Mouse (Mus musculus) heart, postnatal 0 days (tissue): ENCODE measurements around the gene Wdr18. TPM values are rescaled to one million over a fixed set of nuclear protein-coding genes. Genes with fewer than 3 reads are reported as not detected.
A peak's percentile ranks its signal among the peaks of the same experiment; 100 is the strongest.

Experiments
- ATAC-seq: fragments of 200-750 bp; cut with Nextera tagmentation; 2 replicates; pipeline ENCODE4 v1.8.0; 2017; ENCODE audit warnings: low read depth, moderate number of reproducible peaks, moderate library complexity; ENCODE audit not compliant: insufficient read depth
- DNase-seq: peaks from one replicate; pipeline ENCODE4 v3.0.0-alpha.2; 2016; ENCODE audit warnings: low spot score
- H3K27ac ChIP-seq: fragments of 300-500 bp; sonication (generic); 2 replicates; pipeline ENCODE4 v1.5.1; 2014; ENCODE audit warnings: low read depth, mild to moderate bottlenecking
- H3K27me3 ChIP-seq: fragments of 300-500 bp; sonication (generic); 2 replicates; pipeline ENCODE4 v1.6.1; 2014; ENCODE audit warnings: low read length, mixed read lengths; ENCODE audit not compliant: control insufficient read depth, insufficient read depth
- H3K36me3 ChIP-seq: fragments of 300-500 bp; sonication (generic); replicated peaks from 2 replicates; pipeline ENCODE4 v1.6.1; 2014; ENCODE audit warnings: low read length, mixed read lengths; ENCODE audit not compliant: control insufficient read depth, insufficient read depth
- H3K4me1 ChIP-seq: fragments of 300-500 bp; sonication (generic); 2 replicates; pipeline ENCODE4 v1.6.1; 2014; ENCODE audit warnings: antibody characterized with exemption; ENCODE audit not compliant: control insufficient read depth, insufficient read depth
- H3K4me2 ChIP-seq: fragments of 300-500 bp; sonication (generic); 2 replicates; pipeline ENCODE4 v1.6.1; 2014; ENCODE audit warnings: low read depth, mild to moderate bottlenecking, low read length, moderate library complexity
- H3K4me3 ChIP-seq: fragments of 300-500 bp; sonication (generic); 2 replicates; pipeline ENCODE4 v1.5.1; 2014; ENCODE audit warnings: low read depth, low read length
- H3K9ac ChIP-seq: fragments of 300-500 bp; sonication (generic); replicated peaks from 2 replicates; pipeline ENCODE4 v1.6.1; 2014; ENCODE audit warnings: low read depth, low read length, mixed read lengths
- H3K9me3 ChIP-seq: fragments of 300-500 bp; sonication (generic); replicated peaks from 2 replicates; pipeline ENCODE4 v1.6.1; 2016; ENCODE audit warnings: low read length; ENCODE audit not compliant: control insufficient read depth
- CTCF ChIP-seq: IDR thresholded peaks from 2 replicates; pipeline ENCODE4 v1.5.1; 2016; ENCODE audit warnings: antibody characterized with exemption, control low read depth, low read depth
- EP300 ChIP-seq: IDR thresholded peaks from 2 replicates; pipeline ENCODE4 v1.6.1; 2016; ENCODE audit warnings: antibody characterized with exemption, low read depth
- WGBS: fragments of 180-500 bp; shearing (Covaris S2); extraction: QIAGEN DNeasy Blood & Tissue Kit; methylation state at CpG from one replicate; pipeline ENCODE4 v1.1.7; 2014; 5-methylcytosine and 5-hydroxymethylcytosine counted together
- polyA plus RNA-seq: library from polyadenylated mRNA; unstranded; fragments of >200 nt; fragmentation: Nextera tagmentation; extraction: Ambion mirVana; gene quantifications from 2 replicates; pipeline ENCODE4 v1.2.1, GENCODE M21; 2015
- total RNA-seq: library from RNA; depleted of rRNA; stranded (reverse); fragments of >200 nt; gene quantifications from 2 replicates; pipeline ENCODE4 v1.2.3, GENCODE M21; 2014; ENCODE audit warnings: low replicate concordance

Wdr18 gene
- total and polyA plus RNA-seq, 2 experiments from 2014 or later, result 51.5 to 54.3 TPM

DNA sequence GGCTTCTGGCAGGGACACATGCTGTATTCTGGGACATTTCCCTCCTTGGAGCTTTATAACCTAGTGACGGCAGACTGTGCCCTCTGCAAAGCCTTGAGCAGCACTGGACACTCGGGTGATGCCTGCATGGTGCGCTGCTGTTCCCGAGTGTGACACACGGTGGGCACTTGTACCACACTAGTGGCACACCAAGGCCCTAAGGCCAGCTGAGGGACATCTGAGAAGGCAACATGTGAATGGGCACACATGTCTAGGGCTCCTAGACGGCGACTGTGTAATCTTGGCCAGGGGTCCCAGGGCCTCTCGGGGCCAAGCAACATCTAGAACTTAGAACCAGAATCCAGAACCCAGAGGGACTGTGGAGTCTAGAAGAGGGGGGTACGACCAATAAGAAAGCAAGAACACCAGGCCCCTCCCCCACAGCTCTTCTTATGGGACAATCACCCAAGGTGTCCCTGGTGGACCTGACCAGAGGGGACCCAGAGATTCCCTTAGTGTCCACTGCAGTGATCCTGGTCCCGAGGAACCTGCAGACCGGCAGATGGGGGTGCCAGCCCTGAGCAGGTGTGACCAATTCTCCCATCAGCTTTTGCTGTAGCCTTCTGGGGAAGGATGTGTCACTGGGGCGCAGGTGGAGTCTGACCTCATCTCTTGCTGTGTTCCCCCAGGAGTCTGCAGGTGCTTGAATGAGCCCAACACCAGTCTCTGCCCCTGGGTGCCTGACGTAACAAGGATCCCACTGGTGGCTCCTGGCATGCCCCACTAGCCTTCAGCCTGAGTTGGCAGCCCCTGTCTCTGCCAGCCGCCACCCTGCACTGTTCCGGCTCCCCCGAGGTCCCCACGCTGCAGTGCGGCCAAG is 29.8 kb upstream of the Wdr18 start:
- Histone ChIP-seq H3K4me3 (no peak overlapping the region), H3K27me3 (no peaks in the 10 kb centered on the region), H3K4me2 (no peak overlapping the region), H3K4me1 (peaks cover 25% of the 10 kb centered on the region), H3K9me3 (no peaks in the 10 kb centered on the region), H3K9ac (no peak overlapping the region), H3K27ac (no peak overlapping the region), H3K36me3 (0 out of 2 replicates have a peak, but pooled peaks cover 7% of the 10 kb centered on the region)
- TF ChIP-seq EP300 (no peak), CTCF (no peak)
- ATAC-seq (no peak), DNase-seq (no peak)
- whole genome bisulfite sequencing, result 87% methylated on average over 18 of the region's 18 CpGs

DNA sequence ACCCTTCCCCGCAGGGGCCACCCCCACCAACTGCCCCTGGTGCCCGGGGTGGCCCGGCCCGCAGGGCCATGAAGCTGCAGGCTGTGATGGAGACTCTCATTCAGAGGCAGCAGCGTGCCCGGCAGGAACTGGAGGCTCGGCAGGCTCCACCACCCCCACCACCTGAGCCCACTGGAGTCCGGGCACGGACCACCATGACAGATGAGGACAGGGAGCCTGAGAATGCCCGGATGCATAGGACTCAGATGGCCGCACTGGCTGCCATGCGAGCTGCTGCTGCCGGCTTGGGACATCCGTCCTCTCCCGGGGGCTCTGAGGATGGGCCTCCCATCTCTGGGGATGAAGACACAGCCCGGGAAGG is 29.1 kb upstream of the Wdr18 start:
- WGBS, result 90% methylated on average over 16 of the region's 16 CpGs
- Histone ChIP-seq H3K36me3 (0 out of 2 replicates have a peak, but pooled peaks cover 7% of the 10 kb centered on the region), H3K4me1 (peaks cover 22% of the 10 kb centered on the region), H3K27me3 (no peaks in the 10 kb centered on the region), H3K9me3 (no peaks in the 10 kb centered on the region), H3K9ac (no peak overlapping the region), H3K4me3 (no peak overlapping the region), H3K4me2 (no peak overlapping the region), H3K27ac (no peak overlapping the region)
- no peak for DNase-seq
- no peak for ATAC-seq
- TF ChIP-seq CTCF, result no peak
- no peak for TF ChIP-seq EP300

DNA sequence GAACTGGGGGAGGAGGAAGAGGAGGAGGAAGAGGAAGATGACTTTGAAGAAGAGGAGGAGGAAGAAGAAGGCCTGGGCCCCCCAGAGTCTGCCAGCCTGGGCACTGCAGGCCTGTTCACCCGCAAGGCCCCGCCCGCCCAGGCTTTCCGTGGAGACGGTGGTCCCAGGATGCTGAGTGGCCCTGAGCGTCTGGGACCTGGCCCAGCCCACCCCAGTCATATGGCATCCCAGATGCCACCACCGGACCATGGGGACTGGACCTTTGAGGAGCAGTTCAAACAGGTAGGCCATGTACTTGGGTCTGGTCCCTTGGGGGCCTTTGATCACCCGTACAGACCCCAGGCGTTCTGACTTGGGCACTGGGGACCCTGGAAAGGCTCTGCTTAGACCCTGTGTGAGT is 28.2 kb upstream of the Wdr18 start:
- H3K9ac ChIP-seq, result no peak overlapping the region
- WGBS, result 85% methylated on average over 9 of the region's 9 CpGs
- 0 out of 2 replicates have a peak, but pooled peaks cover 7% of the 10 kb centered on the region for H3K36me3 ChIP-seq
- H3K4me2 ChIP-seq, result no peak overlapping the region
- DNase-seq (no peak), ATAC-seq (no peak)
- no peaks in the 10 kb centered on the region for H3K9me3 ChIP-seq
- H3K27ac ChIP-seq, result no peak overlapping the region
- peaks cover 19% of the 10 kb centered on the region for H3K4me1 ChIP-seq
- H3K27me3 ChIP-seq, result no peaks in the 10 kb centered on the region
- H3K4me3 ChIP-seq, result no peak overlapping the region
- TF ChIP-seq CTCF (no peak), EP300 (no peak)

DNA sequence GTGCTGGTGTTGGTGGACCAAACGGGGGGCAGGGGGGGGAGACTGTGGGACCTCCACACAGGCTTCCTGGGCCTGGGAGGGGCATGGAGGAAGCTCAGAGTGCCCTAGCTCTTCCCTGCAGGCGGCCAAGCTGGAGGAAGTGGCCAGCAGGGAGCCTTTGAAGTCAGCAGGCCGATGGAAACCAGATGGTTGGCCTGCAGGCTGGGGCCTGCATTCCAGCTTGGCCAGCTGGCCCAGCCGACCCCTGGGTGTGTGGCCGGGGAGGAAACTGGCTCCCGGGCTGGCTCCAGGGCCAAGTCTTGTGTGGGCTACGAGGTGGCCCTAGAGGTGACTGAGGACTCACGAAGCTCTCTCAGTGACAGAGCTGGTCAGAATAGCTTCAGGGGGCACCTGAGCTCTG is 27.2 kb upstream of the Wdr18 start:
- peaks cover 28% of the 10 kb centered on the region for H3K4me1 ChIP-seq
- no peak overlapping the region for H3K4me3 ChIP-seq

DNA sequence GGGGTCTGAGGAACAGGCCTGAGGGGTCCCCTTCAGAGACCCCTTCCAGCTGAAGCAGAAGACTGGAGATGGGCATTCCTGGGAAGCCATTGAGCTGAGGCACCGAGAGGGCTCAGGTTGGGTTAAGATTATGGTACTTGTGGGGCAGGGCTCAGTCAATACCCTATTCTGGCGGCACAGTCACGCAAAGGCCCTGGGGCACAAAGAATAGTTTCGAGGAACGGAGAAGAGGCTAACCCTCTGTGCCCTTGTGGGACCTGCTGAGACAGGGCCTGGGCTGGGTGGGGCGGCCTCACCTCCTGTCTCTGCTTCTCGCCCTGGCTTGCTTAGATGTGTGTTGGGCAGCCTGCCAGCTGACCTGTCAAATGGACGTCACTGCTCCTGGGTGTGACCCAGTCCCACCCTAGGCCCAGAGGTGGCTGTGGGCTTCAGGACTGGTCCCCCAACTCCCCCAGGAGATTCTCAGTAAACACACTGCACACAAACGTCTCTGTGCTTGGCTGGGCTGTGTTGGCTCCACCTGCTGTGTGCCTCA is 26.7 kb upstream of the Wdr18 start:
- no peak overlapping the region for H3K4me3 ChIP-seq
- no peaks in the 10 kb centered on the region for H3K9me3 ChIP-seq
- no peak overlapping the region for H3K9ac ChIP-seq
- ATAC-seq (no peak), DNase-seq (no peak)
- H3K36me3 ChIP-seq, result 0 out of 2 replicates have a peak, but pooled peaks cover 7% of the 10 kb centered on the region
- H3K4me2 ChIP-seq, result no peak overlapping the region
- 55% methylated on average over 9 of the region's 9 CpGs for WGBS
- H3K27me3 ChIP-seq, result no peaks in the 10 kb centered on the region
- TF ChIP-seq CTCF, result no peak
- no peak for TF ChIP-seq EP300
- no peak overlapping the region for H3K27ac ChIP-seq
- peaks cover 23% of the 10 kb centered on the region for H3K4me1 ChIP-seq

More for the DNA sequence above, 27.2 kb upstream of the Wdr18 start:
- ATAC-seq (peak; percentile 10; the same call in 1 of the 2 replicates), DNase-seq (no peak)
- Histone ChIP-seq H3K27me3 (no peaks in the 10 kb centered on the region), H3K9me3 (no peaks in the 10 kb centered on the region), H3K4me2 (no peak overlapping the region), H3K36me3 (0 out of 2 replicates have a peak, but pooled peaks cover 7% of the 10 kb centered on the region), H3K27ac (no peak overlapping the region), H3K9ac (no peak overlapping the region)
- 0 out of 2 replicates have a peak, but pooled peaks have one; percentile 45 for TF ChIP-seq EP300
- no peak for TF ChIP-seq CTCF
- WGBS, result 21% methylated on average over 8 of the region's 8 CpGs
